ENCODE assay signal across 16 mouse cellular contexts in the genomic region with DNA sequence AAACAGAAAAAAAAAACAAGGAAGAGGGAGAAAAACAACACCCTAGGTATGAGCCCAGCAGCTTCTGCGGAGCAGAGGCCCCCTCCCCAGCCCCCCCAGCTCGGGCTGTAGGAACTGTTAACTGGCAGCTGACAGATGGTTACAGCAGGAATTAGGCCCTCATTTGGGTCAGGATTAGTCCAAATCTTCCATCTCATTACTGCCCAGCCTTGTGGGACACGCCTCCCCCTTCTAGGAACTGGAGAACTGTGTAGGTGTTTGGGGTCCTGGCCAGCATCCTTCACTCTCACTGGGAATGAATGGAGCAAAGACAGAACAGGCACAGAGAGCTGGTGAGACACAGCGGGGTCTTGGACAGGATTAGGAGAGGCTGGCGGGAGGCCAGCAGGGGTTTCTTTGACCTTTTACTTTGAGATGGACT. TPM values are rescaled to one million over a fixed set of nuclear protein-coding genes. Genes with fewer than 3 reads are reported as not detected.
A peak's percentile ranks its signal among the peaks of the same experiment; 100 is the strongest.
DNase-seq lines count a peak whose midpoint lies in the region; ATAC-seq and TF ChIP-seq lines count a peak whose summit lies in the region.
"Had no signal": no experiment of that assay in that cellular context is flagged by ENCODE, and none has a peak within 500 bp of the region (broad histone marks: within the 10 kb centered on the region; RNA-seq: fewer than 3 reads in every experiment).

No protein-coding gene starts in this region.

- H3K4me2 ChIP-seq in embryonic facial prominence, embryonic 15.5 days (replicated peaks): 0 out of 2 replicates have a peak overlapping the region, but pooled peaks have one; percentile 8
- H3K4me2 ChIP-seq in limb, embryonic 12.5 days: peak overlapping the region; percentile 42
- H3K4me2 ChIP-seq: heart, embryonic 12.5 days; hindbrain, embryonic 13.5 days; neural tube, embryonic 13.5 days had no signal

- H3K4me3 ChIP-seq in embryonic facial prominence, embryonic 15.5 days (replicated peaks): no peak overlapping the region
- no peak overlapping the region for H3K4me3 ChIP-seq in limb, embryonic 12.5 days (replicated peaks)
- H3K4me3 ChIP-seq in left cerebral cortex, adult 2 months: no peak overlapping the region
- H3K4me3 ChIP-seq: heart, embryonic 12.5 days; hindbrain, embryonic 13.5 days; neural tube, embryonic 13.5 days had no signal

- 22% methylated on average over 5 of the region's 5 CpGs for WGBS in embryonic facial prominence, embryonic 15.5 days
- WGBS in limb, embryonic 12.5 days: 13% methylated on average over 5 of the region's 5 CpGs

- H3K27ac ChIP-seq in embryonic facial prominence, embryonic 15.5 days (replicated peaks): peak overlapping the region; percentile 83
- peak overlapping the region; percentile 91 for H3K27ac ChIP-seq in limb, embryonic 12.5 days
- H3K27ac ChIP-seq in left cerebral cortex, adult 2 months: no peak overlapping the region
- H3K27ac ChIP-seq: hindbrain, embryonic 13.5 days; neural tube, embryonic 13.5 days had no signal

- no peaks in the 10 kb centered on the region for H3K9me3 ChIP-seq in embryonic facial prominence, embryonic 15.5 days (replicated peaks)
- H3K9me3 ChIP-seq in limb, embryonic 12.5 days: no peaks in the 10 kb centered on the region
- H3K9me3 ChIP-seq: heart, embryonic 12.5 days; hindbrain, embryonic 13.5 days; neural tube, embryonic 13.5 days had no signal

- peaks cover 34% of the 10 kb centered on the region for H3K4me1 ChIP-seq in embryonic facial prominence, embryonic 15.5 days
- peaks cover 44% of the 10 kb centered on the region for H3K4me1 ChIP-seq in limb, embryonic 12.5 days (replicated peaks)

- peak; percentile 55 for DNase-seq in left cerebral cortex, postnatal 4 days
- DNase-seq in left cerebral cortex, adult 9 months (ENCODE audit: low spot score in 2 of 2): no peak
- peak; percentile 70 for DNase-seq in retina, postnatal 7 days (ENCODE audit: low read depth, low spot score)
- no peak for DNase-seq in left cerebral cortex, adult 2 months (ENCODE audit: extremely low spot score in 1 of 2, low spot score in 2 of 2)
- DNase-seq in thymus, postnatal 36 days: no peak
- DNase-seq: gastrocnemius, postnatal 36 days; kidney, adult 8-10 months; thymus, postnatal 14 days had no signal

- no peaks in the 10 kb centered on the region for H3K27me3 ChIP-seq in embryonic facial prominence, embryonic 15.5 days
- H3K27me3 ChIP-seq in limb, embryonic 12.5 days: no peaks in the 10 kb centered on the region; the same call in 1 of the 2 replicates
- H3K27me3 ChIP-seq: neural tube, embryonic 13.5 days had no signal

- intact Hi-C loops in left cerebral cortex, postnatal 4 days (cut with DNase I): no loop called here
- intact Hi-C loops in left cerebral cortex, adult 2 months (cut with DNase I): no loop called here

- no peak for TF ChIP-seq CTCF in left cerebral cortex, adult 2 months (IDR thresholded peaks at IDR 0.05)

- H3K36me3 ChIP-seq in embryonic facial prominence, embryonic 15.5 days: no peaks in the 10 kb centered on the region
- no peaks in the 10 kb centered on the region for H3K36me3 ChIP-seq in limb, embryonic 12.5 days
- H3K36me3 ChIP-seq: heart, embryonic 12.5 days; hindbrain, embryonic 13.5 days; neural tube, embryonic 13.5 days had no signal

- H3K9ac ChIP-seq in embryonic facial prominence, embryonic 15.5 days: no peak overlapping the region
- H3K9ac ChIP-seq in limb, embryonic 12.5 days (replicated peaks): no peak overlapping the region; the same call in 1 of the 2 replicates
- H3K9ac ChIP-seq: heart, embryonic 12.5 days; hindbrain, embryonic 13.5 days; neural tube, embryonic 13.5 days had no signal

- ATAC-seq in embryonic facial prominence, embryonic 15.5 days (ENCODE audit: insufficient number of reproducible peaks, low FRiP score, low TSS enrichment, low read depth): no peak
- ATAC-seq in limb, embryonic 12.5 days (ENCODE audit: insufficient number of reproducible peaks, insufficient read depth, low FRiP score, low TSS enrichment, low read depth): peak; percentile 82
- ATAC-seq: CD4-positive, CD25-positive, alpha-beta regulatory T cell, adult 4 months had no signal

RNA-seq across cellular contexts. Expression of a gene that starts 24.0 kb away (rescaled TPM):
- not detected for total RNA-seq in left cerebral cortex, postnatal 4 days (2021)
- polyA plus RNA-seq in embryonic facial prominence, embryonic 15.5 days (2015; fragmentation: Nextera tagmentation; extraction: Ambion mirVana): not detected in 2 replicates
- polyA plus RNA-seq in limb, embryonic 12.5 days (2016; fragmentation: Nextera tagmentation; extraction: Ambion mirVana): not detected in 2 replicates
- not detected for total RNA-seq in left cerebral cortex, adult 2 months (2021)
- total RNA-seq: gastrocnemius, postnatal 36 days; liver, adult 2 months had no signal
- polyA plus RNA-seq: CD4-positive, CD25-positive, alpha-beta regulatory T cell, adult 4 months; heart, embryonic 12.5 days; liver, adult 2 months; lung, embryonic 16.5 days; neural tube, embryonic 13.5 days had no signal

RNA-seq across cellular contexts. Expression of a gene that starts 27.0 kb away (rescaled TPM):
- not detected for total RNA-seq in left cerebral cortex, postnatal 4 days (2021)
- polyA plus RNA-seq in embryonic facial prominence, embryonic 15.5 days (2015; fragmentation: Nextera tagmentation; extraction: Ambion mirVana): not detected in 2 replicates
- not detected in 2 replicates for polyA plus RNA-seq in limb, embryonic 12.5 days (2016; fragmentation: Nextera tagmentation; extraction: Ambion mirVana)
- not detected for total RNA-seq in left cerebral cortex, adult 2 months (2021)
- total RNA-seq: gastrocnemius, postnatal 36 days; liver, adult 2 months had no signal
- polyA plus RNA-seq: CD4-positive, CD25-positive, alpha-beta regulatory T cell, adult 4 months; heart, embryonic 12.5 days; hindbrain, embryonic 13.5 days; liver, adult 2 months; lung, embryonic 16.5 days; neural tube, embryonic 13.5 days had no signal

Comparison
In these comparisons a context has a peak if more than half of its experiments do, and no peak if none do; other contexts are left out.
1. DNase-seq: peak in left cerebral cortex, postnatal 4 days (single experiment) and retina, postnatal 7 days (single experiment); none in left cerebral cortex, adult 9 months (0 of 2), left cerebral cortex, adult 2 months (0 of 2) and thymus, postnatal 36 days (0 of 2).